Mouse (Mus musculus): ENCODE measurements at regions not wholly inside any gene's neighbourhood (a gene's known extent, or its start where the extent isn't known, plus 50 kb on each side); places are given as distances from the start of the nearest gene placed in this dataset.

- no peak for TF ChIP-seq CTCF (IDR thresholded peaks at IDR 0.05; ENCODE audit: extremely low read depth, insufficient read depth, low read length)
- TF ChIP-seq POLR2A (IDR thresholded peaks at IDR 0.05; ENCODE audit: extremely low read depth, insufficient read depth, low read length) = no peak
Measured at GRCm38 (mm10) chr5:116661851-116662250, 70.2 kb upstream of the Srrm4 start.

Measured in cortical plate, adult 2 months (tissue).